Mouse (Mus musculus): Measurements from ENCODE around the gene Gm11437. TPM values are rescaled to one million over a fixed set of nuclear protein-coding genes. Genes with fewer than 3 reads are reported as not detected.

Gene Gm11437
- not detected in 2 replicates for polyA plus RNA-seq (2021; fragmentation: Nextera tagmentation)
- long read RNA-seq, experiment 1, result 0 reads
- long read RNA-seq, experiment 2, partial matches to known transcripts, result 0 of 2 reads
- long read RNA-seq, experiment 2, other reads (novel, unspliced or antisense), result 2 of 2 reads

DNA sequence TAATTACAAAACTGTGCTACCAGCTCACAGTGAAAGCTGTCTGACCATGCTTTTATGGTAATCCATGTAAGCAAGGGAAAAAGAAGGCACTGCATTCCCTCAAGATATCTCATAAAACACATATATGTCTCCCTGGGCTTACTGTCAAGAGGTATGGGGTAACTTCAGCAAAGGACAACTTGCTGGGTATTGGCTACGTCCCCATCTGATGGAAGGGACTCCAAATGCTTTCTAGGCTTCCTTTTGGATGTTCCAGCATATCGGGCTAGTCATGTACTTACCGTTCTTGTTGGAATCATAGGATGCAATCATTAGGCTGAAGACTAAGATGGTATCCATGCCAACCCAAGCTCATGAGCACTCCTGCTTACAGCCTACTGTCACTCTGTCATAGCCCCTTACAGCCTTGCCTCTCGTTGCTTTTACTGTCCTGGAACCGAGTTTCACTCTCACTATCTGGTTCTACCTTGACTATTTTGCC, at the start of gene Gm11437:
Gene Gm11437, minus strand, starts transcription at position 431 of the 481 bp plus-strand sequence.

DNA sequence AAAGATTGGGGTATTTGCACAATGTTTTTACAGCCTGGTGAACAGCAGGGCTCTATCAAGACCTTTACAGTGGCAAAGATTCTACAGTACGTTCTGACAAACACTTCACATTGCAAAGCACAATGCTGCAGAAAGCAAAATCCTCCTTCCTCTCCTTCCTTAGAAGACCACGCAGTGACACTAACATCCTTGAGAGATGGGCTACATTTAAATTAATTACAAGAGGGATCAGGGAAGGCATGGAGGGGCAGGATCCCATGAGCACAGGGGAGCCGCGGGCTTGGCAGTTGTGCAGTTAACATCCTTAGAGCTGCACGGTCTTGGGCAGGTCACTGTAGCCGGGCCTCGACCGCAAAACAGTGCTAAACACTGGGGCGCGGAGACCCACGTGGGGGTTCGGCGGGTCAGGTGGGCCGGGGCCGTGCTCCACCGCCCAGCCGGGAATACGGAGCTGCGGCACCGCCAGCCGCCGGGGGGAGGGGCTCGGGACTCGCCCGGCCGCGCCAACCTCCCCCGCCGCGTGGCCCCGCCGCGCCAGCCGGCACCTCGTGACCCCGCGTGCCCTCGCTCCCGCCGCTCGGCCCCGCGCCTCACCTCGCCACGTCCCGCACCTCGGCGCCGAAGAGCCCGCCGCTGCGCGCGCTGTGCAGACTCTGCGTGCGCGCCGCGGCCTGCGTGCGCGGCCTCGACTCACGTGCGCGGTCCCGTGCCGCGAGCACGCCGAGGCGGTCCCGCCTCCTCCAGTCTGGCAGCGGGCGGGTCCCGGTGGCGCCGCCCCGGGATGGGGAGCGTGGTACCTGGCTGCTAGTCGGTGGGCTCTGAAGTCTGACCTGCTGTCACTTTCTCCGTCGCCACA, 38.1 kb downstream of the Gm11437 start, which contains the start of the genes Tada2a and Acaca:
Gene Tada2a, minus strand, starts transcription at position 658 of the 856 bp plus-strand sequence.
Gene Acaca, plus strand, starts transcription at position 730 of the 856 bp plus-strand sequence.

Other genes starting within 250 kb of the Gm11437 start
- gene Ddx52, start 225.4 kb downstream of the Gm11437 start, polyA plus RNA-seq (2021; fragmentation: Nextera tagmentation), result 10.5 and 10.9 TPM in 2 replicates
- 5.9 and 7.0 TPM in 2 replicates for gene Synrg, start 203.0 kb downstream of the Gm11437 start, polyA plus RNA-seq (2021; fragmentation: Nextera tagmentation)
- gene Dusp14, start 98.2 kb downstream of the Gm11437 start, polyA plus RNA-seq (2021; fragmentation: Nextera tagmentation), result 43.0 and 52.2 TPM in 2 replicates
- 17.2 and 17.8 TPM in 2 replicates for gene Tada2a, start 37.9 kb downstream of the Gm11437 start, polyA plus RNA-seq (2021; fragmentation: Nextera tagmentation)
- 10.3 and 14.7 TPM in 2 replicates for gene Acaca, start 37.8 kb downstream of the Gm11437 start, polyA plus RNA-seq (2021; fragmentation: Nextera tagmentation)